In genomic region chr17:56799276-56799675, GRCm38 (mm10) we compare ENCODE assay signal across 29 mouse cellular contexts. TPM values are rescaled to one million over a fixed set of nuclear protein-coding genes. Genes with fewer than 3 reads are reported as not detected.
"Had no signal": no experiment of that assay in that cellular context is flagged by ENCODE, and none has a peak within 500 bp of the region (broad histone marks: within the 10 kb centered on the region; RNA-seq: fewer than 3 reads in every experiment).

No protein-coding gene starts in this region.

- H3K4me3 ChIP-seq: gastrocnemius, adult 2 months; heart, embryonic 10.5 days; heart, embryonic 12.5 days; hindbrain, embryonic 10.5 days; hindbrain, embryonic 12.5 days; intestine, embryonic 15.5 days; kidney, embryonic 15.5 days; limb, embryonic 10.5 days; limb, embryonic 12.5 days; liver, embryonic 13.5 days had no signal

- H3K4me1 ChIP-seq: heart, embryonic 12.5 days; hindbrain, embryonic 12.5 days; intestine, embryonic 15.5 days; kidney, embryonic 15.5 days; limb, embryonic 10.5 days; limb, embryonic 12.5 days had no signal

- H3K9ac ChIP-seq: heart, embryonic 12.5 days; hindbrain, embryonic 12.5 days; hindbrain, embryonic 14.5 days; intestine, embryonic 15.5 days; kidney, embryonic 15.5 days; limb, embryonic 12.5 days; liver, embryonic 13.5 days had no signal

- ATAC-seq: hindbrain, embryonic 16.5 days; inflammation-experienced regulatory T-cells, adult 6 months; intestine, embryonic 15.5 days; intestine, postnatal 0 days had no signal

- DNase-seq: gastrocnemius, adult 2 months; gastrocnemius, postnatal 10 days; gastrocnemius, postnatal 25 days; heart, adult 18-20 months; heart, postnatal 10 days; heart, postnatal 4 days; kidney, adult 18-20 months; kidney, adult 9 months; kidney, postnatal 14 days; kidney, postnatal 36 days; layer of hippocampus, adult 9-11 months; layer of hippocampus, postnatal 36 days; liver; liver, embryonic 13.5 days had no signal

- H3K27ac ChIP-seq: gastrocnemius, adult 2 months; heart, embryonic 10.5 days; hindbrain, embryonic 10.5 days; hindbrain, embryonic 12.5 days; hindbrain, embryonic 14.5 days; intestine, embryonic 15.5 days; kidney, embryonic 15.5 days; kidney, postnatal 0 days; limb, embryonic 10.5 days; limb, embryonic 12.5 days had no signal

- H3K27me3 ChIP-seq: heart, embryonic 12.5 days; hindbrain, embryonic 12.5 days; intestine, embryonic 15.5 days; kidney, embryonic 15.5 days; limb, embryonic 12.5 days; liver, embryonic 13.5 days had no signal

- H3K4me2 ChIP-seq: heart, embryonic 12.5 days; hindbrain, embryonic 12.5 days; hindbrain, embryonic 14.5 days; intestine, embryonic 15.5 days; kidney, embryonic 15.5 days; limb, embryonic 12.5 days; liver, embryonic 11.5 days; liver, embryonic 13.5 days had no signal

- H3K9me3 ChIP-seq: heart, embryonic 10.5 days; heart, embryonic 12.5 days; hindbrain, embryonic 10.5 days; hindbrain, embryonic 12.5 days; intestine, embryonic 15.5 days; kidney, embryonic 15.5 days; limb, embryonic 10.5 days; limb, embryonic 12.5 days; liver, embryonic 13.5 days had no signal

- H3K36me3 ChIP-seq: intestine, embryonic 15.5 days; limb, embryonic 10.5 days had no signal

RNA-seq across cellular contexts. Expression of gene Nrtn, which starts 41.9 kb away (rescaled TPM):
- total RNA-seq: granulocyte monocyte progenitor cell, adult 5-6 weeks had no signal
- polyA plus RNA-seq: inflammation-experienced regulatory T-cells, adult 6 months had no signal
